Mouse (Mus musculus): ENCODE data around the gene Cd247. TPM values are rescaled to one million over a fixed set of nuclear protein-coding genes. Genes with fewer than 3 reads are reported as not detected.
"Not testable (repeated sequence)": the region's sequence is repeated elsewhere in the genome, so short reads cannot be mapped to it uniquely, and the experiment has no call there.

Gene Cd247
- 1.6 TPM for polyA plus RNA-seq (2021)

DNA sequence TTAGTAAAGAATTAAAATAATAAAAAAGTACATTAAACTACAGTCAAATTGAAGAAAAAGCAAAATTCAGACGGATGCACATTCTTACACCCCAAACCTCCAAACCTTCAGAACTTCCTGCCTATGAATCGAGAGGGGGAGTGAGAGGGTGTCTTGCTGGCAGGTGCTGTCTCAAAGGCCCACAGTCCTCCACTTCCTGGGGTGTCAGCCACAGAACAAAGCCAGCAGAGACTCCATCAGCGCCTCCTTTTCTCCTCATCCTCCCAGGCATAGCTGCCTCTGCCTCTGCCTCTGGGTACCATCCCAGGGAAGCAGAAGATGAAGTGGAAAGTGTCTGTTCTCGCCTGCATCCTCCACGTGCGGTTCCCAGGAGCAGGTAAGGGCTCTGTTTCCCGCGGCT, at the start of gene Cd247:
Cd247 (plus strand) TSS at position 171 of the 400 bp plus-strand sequence.
- CTCF ChIA-PET, result interaction anchor here (1.0 to 2.2 kb wide), 4 partner anchors 8 to 364 kb away, joined by 3 to 8 read pairs (median 3); no protein-coding TSS in a partner anchor
- in situ Hi-C loops (cut with MboI; ENCODE audit: low pct_unique_long_range_greater_than_20kb), result no loop called here
- DNase-seq (ENCODE audit: low read depth, low spot score), result no peak
- POLR2A ChIA-PET, result no interaction called here
- peaks cover 4% of the 10 kb centered on the region for H3K27me3 ChIP-seq
- ATAC-seq, result no peak
- no peak for TF ChIP-seq CTCF (IDR thresholded peaks at IDR 0.05)

DNA sequence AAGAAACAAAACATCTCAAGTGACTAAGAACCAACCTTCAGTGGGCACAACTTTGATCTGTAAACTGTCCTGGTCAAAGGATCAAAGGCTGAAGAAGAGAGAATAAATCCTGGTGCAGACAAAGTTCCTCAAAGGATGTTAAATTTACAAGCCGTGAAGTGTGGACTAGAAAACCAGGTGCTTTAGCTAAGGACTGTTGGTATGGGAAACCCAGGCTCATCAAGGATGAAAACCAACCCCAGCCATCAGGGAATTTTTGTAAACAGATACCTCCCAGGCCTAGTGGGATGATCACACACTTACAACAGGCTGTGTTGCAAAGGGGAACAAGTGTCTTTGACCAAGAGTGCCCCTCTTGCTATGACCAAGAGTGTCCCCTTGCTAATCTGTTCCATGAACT, 49.5 kb upstream of the Cd247 start:
- ATAC-seq, result no peak
- in situ Hi-C loops (cut with MboI; ENCODE audit: low pct_unique_long_range_greater_than_20kb), result loop anchor here (5.0 kb wide), 2 partner anchors 77 to 157 kb away; no protein-coding TSS in a partner anchor
- no peak for TF ChIP-seq CTCF (IDR thresholded peaks at IDR 0.05)
- CTCF ChIA-PET, result no interaction called here
- DNase-seq (ENCODE audit: low read depth, low spot score), result no peak
- POLR2A ChIA-PET, result no interaction called here
- H3K27me3 ChIP-seq, result peaks cover 23% of the 10 kb centered on the region

GRCm38 (mm10) chr1:165741989-165742388, 46.5 kb upstream of the Cd247 start:
- ChIA-PET POLR2A (no interaction called here), CTCF (interaction anchor here (1.8 to 1.9 kb wide), 2 partner anchors 29 to 81 kb away, joined by 4 read pairs; no protein-coding TSS in a partner anchor)
- in situ Hi-C loops (cut with MboI; ENCODE audit: low pct_unique_long_range_greater_than_20kb), result no loop called here
- TF ChIP-seq CTCF (IDR thresholded peaks at IDR 0.05), result no peak
- DNase-seq (ENCODE audit: low read depth, low spot score), result no peak
- H3K27me3 ChIP-seq, result peaks cover 19% of the 10 kb centered on the region
- no peak for ATAC-seq

- CTCF ChIA-PET, result interaction anchor here (1.3 kb wide), 1 partner anchor 12 kb away, joined by 3 read pairs; no protein-coding TSS in a partner anchor
- POLR2A ChIA-PET, result no interaction called here
- no peak for TF ChIP-seq CTCF (IDR thresholded peaks at IDR 0.05)
- in situ Hi-C loops (cut with MboI; ENCODE audit: low pct_unique_long_range_greater_than_20kb), result no loop called here
- H3K27me3 ChIP-seq, result peaks cover 19% of the 10 kb centered on the region
- ATAC-seq (no peak), DNase-seq (ENCODE audit: low read depth, low spot score) (no peak)
Measured at GRCm38 (mm10) chr1:165748053-165748452, 40.4 kb upstream of the Cd247 start.

DNA sequence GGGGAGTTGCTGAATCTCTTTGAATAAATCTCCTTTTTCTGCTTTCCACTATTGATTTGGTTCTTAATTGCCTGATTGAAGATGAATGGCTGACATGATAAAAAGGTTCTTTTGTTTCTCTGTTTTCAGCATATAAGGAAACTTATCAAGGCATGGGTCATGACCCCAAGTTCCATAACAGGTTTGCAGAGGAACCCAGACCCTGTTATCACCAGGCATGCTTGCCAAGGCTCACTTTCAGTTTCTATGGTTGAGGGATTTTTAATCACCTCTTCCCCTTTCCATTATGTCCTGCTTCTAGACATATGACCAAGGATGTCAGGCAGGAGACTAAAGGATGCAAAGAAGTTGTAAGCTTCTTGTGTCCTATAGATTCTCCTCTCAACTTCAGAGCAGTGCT, 37.3 kb upstream of the Cd247 start:
- no peak for TF ChIP-seq CTCF (IDR thresholded peaks at IDR 0.05)
- CTCF ChIA-PET, result no interaction called here
- no peak for ATAC-seq
- DNase-seq (ENCODE audit: low read depth, low spot score), result no peak
- in situ Hi-C loops (cut with MboI; ENCODE audit: low pct_unique_long_range_greater_than_20kb), result no loop called here
- H3K27me3 ChIP-seq, result peaks cover 25% of the 10 kb centered on the region
- POLR2A ChIA-PET, result no interaction called here

DNA sequence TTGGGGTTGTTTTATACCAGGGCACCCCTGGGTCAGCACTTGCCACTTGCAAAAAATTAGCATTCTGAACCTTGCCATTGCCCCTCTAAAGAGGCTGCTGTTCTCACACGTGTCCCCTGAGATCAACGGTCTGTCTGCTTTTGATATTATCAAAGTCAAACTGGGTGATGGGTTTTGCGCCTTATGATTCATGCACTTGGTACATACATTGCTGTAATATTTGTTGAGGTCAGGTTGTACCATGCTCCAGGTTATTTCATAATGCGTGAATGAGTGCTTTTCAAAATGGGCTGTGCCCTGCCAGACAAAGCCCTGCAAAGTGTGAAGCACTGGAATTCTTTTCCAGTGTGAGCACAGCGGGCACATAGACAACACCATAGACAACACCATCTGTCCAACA, 36.6 kb upstream of the Cd247 start:
- no peak for DNase-seq (ENCODE audit: low read depth, low spot score)
- ChIA-PET POLR2A (no interaction called here), CTCF (no interaction called here)
- in situ Hi-C loops (cut with MboI; ENCODE audit: low pct_unique_long_range_greater_than_20kb), result no loop called here
- no peak for ATAC-seq
- H3K27me3 ChIP-seq, result peaks cover 26% of the 10 kb centered on the region
- TF ChIP-seq CTCF (IDR thresholded peaks at IDR 0.05), result no peak

DNA sequence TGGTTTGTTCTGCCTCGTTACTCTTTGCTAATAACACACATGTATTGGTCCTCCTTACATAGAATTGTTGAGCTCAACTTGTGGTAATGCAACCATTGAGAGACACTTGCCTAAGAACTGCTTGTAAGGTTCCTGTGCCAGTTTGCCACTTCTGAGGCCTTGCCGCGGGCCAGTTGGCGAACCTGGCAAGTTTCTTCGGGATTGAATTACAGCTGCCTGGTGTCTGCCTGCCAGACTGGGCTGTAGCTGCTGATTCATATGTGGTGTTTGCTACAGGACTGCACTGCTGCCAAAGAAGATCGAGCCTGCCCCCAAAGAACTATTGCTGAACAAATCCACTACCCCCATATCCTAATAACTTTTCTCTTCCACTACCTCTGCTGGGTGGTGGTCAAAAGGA, 34.3 kb upstream of the Cd247 start:
- ATAC-seq (no peak), DNase-seq (ENCODE audit: low read depth, low spot score) (no peak)
- CTCF ChIA-PET, result interaction anchor here (1.1 kb wide), 1 partner anchor 26 kb away, joined by 3 read pairs; no protein-coding TSS in a partner anchor
- peaks cover 27% of the 10 kb centered on the region for H3K27me3 ChIP-seq
- TF ChIP-seq CTCF (IDR thresholded peaks at IDR 0.05), result no peak
- in situ Hi-C loops (cut with MboI; ENCODE audit: low pct_unique_long_range_greater_than_20kb), result no loop called here
- POLR2A ChIA-PET, result interaction anchor here (0.5 kb wide), 1 partner anchor 189 kb away, joined by 3 read pairs; no protein-coding TSS in a partner anchor

DNA sequence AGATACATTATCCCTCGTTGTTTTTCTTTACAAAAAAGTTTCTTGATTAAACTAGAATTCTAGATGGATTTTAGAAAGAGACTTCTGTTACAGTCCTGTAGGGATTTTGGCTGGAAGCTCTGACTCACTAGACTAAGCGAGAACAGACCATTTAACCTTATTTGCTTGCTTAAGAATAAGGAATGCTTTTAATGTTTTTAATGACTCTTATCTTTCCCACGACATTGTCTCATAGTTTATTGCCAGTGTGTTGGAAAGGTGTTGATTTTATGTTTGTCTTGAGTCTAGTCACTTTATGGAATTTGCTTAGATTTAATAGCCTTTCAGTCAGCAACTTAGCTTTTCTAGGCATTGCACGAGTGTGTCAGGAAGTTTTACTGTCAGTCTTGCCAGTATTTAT, 33.3 kb upstream of the Cd247 start:
- no peak for DNase-seq (ENCODE audit: low read depth, low spot score)
- ChIA-PET CTCF (no interaction called here), POLR2A (no interaction called here)
- in situ Hi-C loops (cut with MboI; ENCODE audit: low pct_unique_long_range_greater_than_20kb), result no loop called here
- H3K27me3 ChIP-seq, result peaks cover 27% of the 10 kb centered on the region
- ATAC-seq, result peak; percentile 44
- TF ChIP-seq CTCF (IDR thresholded peaks at IDR 0.05), result no peak

DNA sequence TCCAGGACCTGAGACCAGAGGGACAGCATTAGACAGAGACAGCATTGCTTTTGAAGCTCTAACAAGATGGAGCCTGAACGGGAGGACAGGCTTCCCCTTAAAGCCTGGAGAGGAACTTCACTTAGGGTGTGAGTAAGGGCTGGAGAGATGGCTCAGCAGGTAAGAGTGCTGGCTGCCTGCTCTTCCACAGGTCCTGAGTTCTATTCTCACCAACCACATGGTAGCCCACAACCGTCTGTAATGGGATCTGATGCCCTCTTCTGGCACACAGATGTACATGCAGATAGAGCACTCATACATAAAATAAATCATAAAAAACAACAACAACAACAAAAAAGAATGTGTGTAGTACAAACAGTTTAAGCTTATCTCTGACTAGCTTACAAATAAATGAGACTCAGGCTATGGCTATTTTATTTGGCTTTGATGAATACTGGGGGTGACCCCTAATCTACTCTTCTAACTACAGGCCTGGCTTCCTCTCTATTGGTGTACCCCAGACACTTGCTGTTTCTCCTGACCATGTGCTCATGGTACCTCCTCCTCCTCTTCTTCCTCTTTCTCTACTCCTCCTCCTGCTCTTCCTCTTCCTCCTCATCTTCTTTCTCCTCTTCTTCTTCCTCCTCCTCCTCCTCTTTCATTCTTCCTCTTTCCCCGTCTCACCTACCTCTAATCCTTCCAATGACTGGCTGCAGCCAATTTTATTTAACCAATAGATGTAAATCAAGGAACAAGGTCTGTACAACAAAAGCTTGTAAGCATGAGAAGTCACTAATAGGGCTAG, 26.8 kb upstream of the Cd247 start:
- ATAC-seq, result no peak
- in situ Hi-C loops (cut with MboI; ENCODE audit: low pct_unique_long_range_greater_than_20kb), result no loop called here
- ChIA-PET POLR2A (no interaction called here), CTCF (no interaction called here)
- H3K27me3 ChIP-seq, result peaks cover 19% of the 10 kb centered on the region
- TF ChIP-seq CTCF (IDR thresholded peaks at IDR 0.05), result no peak
- no peak for DNase-seq (ENCODE audit: low read depth, low spot score)

GRCm38 (mm10) chr1:165762498-165762897, 26.0 kb upstream of the Cd247 start:
- ATAC-seq; DNase-seq (ENCODE audit: low read depth, low spot score); in situ Hi-C loops (cut with MboI; ENCODE audit: low pct_unique_long_range_greater_than_20kb); POLR2A ChIA-PET: not testable (repeated sequence)
- CTCF ChIA-PET, result interaction anchor here (1.0 kb wide), 1 partner anchor 105 kb away, joined by 4 read pairs; no protein-coding TSS in a partner anchor
- peaks cover 11% of the 10 kb centered on the region for H3K27me3 ChIP-seq

DNA sequence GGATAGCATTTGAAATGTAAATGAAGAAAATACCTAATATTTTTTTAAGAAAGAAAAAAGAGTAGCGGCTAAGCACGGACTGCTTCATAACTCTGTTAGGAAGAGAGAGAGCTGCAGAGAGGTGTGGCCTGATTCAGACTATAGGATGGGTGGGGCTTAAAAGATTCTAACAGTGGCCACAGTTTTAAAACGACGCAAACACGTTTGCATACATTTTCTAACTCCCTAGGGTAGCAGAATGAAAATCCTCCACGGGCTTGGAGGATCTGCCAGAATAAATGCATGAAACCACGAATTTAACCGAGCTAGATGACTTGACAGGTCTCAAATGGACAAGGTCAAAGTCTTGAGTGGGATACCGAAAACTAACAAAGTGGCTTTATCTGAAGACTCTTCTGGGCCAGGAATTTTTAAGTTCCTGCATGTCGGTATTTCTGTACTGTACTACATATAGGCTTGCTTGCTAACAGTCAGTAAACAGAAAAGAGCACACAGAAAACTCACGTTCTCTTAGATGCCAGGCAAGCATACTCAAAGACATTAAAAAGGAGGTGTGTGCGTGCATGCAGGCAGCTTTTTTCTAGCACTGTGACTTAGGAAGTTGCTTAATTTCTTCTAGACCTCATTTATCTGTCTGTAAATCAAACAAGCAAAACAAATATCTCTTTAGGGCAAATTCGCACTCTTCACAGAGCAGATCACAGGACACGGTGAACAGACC, 25.4 kb upstream of the Cd247 start:
- ChIA-PET POLR2A (interaction anchor here (0.6 kb wide), 1 partner anchor 41 kb away, joined by 3 read pairs; no protein-coding TSS in a partner anchor), CTCF (interaction anchor here (0.8 to 1.0 kb wide), 2 partner anchors 22 to 105 kb away, joined by 3 to 4 read pairs; no protein-coding TSS in a partner anchor)
- H3K27me3 ChIP-seq, result peaks cover 8% of the 10 kb centered on the region
- TF ChIP-seq CTCF (IDR thresholded peaks at IDR 0.05), result no peak
- in situ Hi-C loops (cut with MboI; ENCODE audit: low pct_unique_long_range_greater_than_20kb), result no loop called here
- DNase-seq (ENCODE audit: low read depth, low spot score), result no peak
- ATAC-seq, result peak; percentile 2
